Mouse (Mus musculus): ENCODE results near the gene Mcrs1. TPM values are rescaled to one million over a fixed set of nuclear protein-coding genes. Genes with fewer than 3 reads are reported as not detected.

The Mcrs1 gene
- polyA plus RNA-seq, 1 experiment from 2014 or later: 180 TPM

GRCm38 (mm10) chr15:99242045-99242444, 9.7 kb downstream of the Mcrs1 start:
- Histone ChIP-seq H3K27me3 (ENCODE audit: low read depth, poor library complexity, severe bottlenecking) (no peaks in the 10 kb centered on the region), H3K4me3 (no peak overlapping the region), H3K4me1 (peaks cover 10% of the 10 kb centered on the region), H3K27ac (0 out of 2 replicates have a peak overlapping the region, but pooled peaks have one; percentile 10), H3K36me3 (peaks cover 70% of the 10 kb centered on the region), H3K9me3 (replicated peaks) (no peaks in the 10 kb centered on the region)
- no peak for DNase-seq (ENCODE audit: low spot score)
- 89% methylated on average over 10 of the region's 10 CpGs for WGBS

DNA sequence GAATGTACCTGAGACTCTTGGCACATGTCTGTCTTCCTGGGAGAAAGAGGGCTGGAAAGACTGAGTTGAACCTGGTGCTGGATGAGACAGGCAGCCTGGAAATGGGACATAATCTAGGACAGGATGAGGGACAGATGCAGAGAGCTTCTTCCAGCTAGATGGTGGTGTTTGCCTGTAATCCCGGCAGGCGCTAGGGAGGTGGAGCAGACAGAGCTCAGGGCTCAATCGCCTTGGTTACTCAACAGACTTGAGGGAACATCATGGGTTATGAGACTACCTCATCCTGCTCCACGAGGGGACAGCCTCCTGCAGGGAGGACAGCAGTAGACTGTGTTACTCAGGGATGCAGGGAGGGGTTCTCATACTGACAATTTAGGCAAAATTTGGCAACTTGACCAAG, 10.5 kb downstream of the Mcrs1 start:
- WGBS: 77% methylated on average over 4 of the region's 4 CpGs
- Histone ChIP-seq H3K4me1 (peaks cover 10% of the 10 kb centered on the region), H3K9me3 (replicated peaks) (no peaks in the 10 kb centered on the region), H3K36me3 (peaks cover 62% of the 10 kb centered on the region), H3K27ac (no peak overlapping the region), H3K4me3 (no peak overlapping the region), H3K27me3 (ENCODE audit: low read depth, poor library complexity, severe bottlenecking) (no peaks in the 10 kb centered on the region)
- no peak for DNase-seq (ENCODE audit: low spot score)

DNA sequence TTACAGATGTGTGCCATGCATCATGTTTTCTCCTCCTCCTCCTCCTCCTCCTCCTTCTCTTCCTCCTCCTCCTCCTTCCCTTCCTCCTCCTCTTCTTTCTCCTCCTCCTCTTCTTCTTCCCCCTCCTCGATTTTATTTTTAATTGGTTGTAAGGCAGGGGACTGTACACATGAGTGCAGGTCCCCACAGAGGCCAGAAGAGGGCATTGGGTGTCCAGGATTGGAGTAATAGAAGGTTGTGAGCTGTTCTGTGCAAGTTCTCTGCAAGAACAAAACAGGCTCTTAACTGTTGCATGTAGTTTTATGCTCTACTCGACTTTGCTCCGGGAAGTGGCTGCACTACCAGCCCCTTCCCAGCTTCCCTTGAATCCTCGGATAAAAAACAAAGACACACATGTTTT, 11.6 kb downstream of the Mcrs1 start:
- Histone ChIP-seq H3K4me3 (no peak overlapping the region), H3K36me3 (peaks cover 50% of the 10 kb centered on the region), H3K4me1 (peaks cover 10% of the 10 kb centered on the region), H3K9me3 (replicated peaks) (no peaks in the 10 kb centered on the region), H3K27me3 (ENCODE audit: low read depth, poor library complexity, severe bottlenecking) (no peaks in the 10 kb centered on the region), H3K27ac (no peak overlapping the region)
- DNase-seq (ENCODE audit: low spot score): no peak
- WGBS: 72% methylated on average over 4 of the region's 4 CpGs

DNA sequence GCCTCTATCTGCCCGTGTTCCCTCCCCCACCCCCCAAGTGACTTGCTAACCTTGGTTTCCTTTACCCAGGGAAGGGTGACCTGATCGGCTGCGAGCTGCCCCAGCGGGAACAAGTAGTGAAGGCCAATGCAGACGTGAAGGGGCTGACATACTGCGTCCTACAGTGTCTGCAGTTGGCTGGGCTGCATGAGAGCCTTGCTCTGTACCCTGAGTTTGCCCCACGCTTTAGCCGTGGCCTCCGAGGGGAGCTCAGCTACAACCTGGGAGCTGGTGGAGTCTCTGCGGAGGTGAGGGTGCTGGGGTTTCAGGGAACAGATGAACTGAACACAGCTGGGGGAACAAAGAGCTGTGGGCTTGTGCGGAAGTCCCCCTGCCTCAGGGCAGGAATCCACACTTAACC, 13.8 kb downstream of the Mcrs1 start:
- Histone ChIP-seq H3K27ac (peak overlapping the region; percentile 65), H3K27me3 (ENCODE audit: low read depth, poor library complexity, severe bottlenecking) (peaks cover 20% of the 10 kb centered on the region), H3K4me3 (no peak overlapping the region), H3K9me3 (replicated peaks) (no peaks in the 10 kb centered on the region), H3K36me3 (peaks cover 29% of the 10 kb centered on the region), H3K4me1 (peaks cover 21% of the 10 kb centered on the region)
- no peak for DNase-seq (ENCODE audit: low spot score)
- 61% methylated on average over 11 of the region's 11 CpGs for WGBS

- Histone ChIP-seq H3K9me3 (replicated peaks) (no peaks in the 10 kb centered on the region), H3K27me3 (ENCODE audit: low read depth, poor library complexity, severe bottlenecking) (peaks cover 55% of the 10 kb centered on the region), H3K36me3 (no peaks in the 10 kb centered on the region), H3K27ac (no peak overlapping the region), H3K4me1 (peaks cover 17% of the 10 kb centered on the region), H3K4me3 (no peak overlapping the region)
- 61% methylated on average over 12 of the region's 12 CpGs for WGBS
- DNase-seq (ENCODE audit: low spot score): no peak
Observed at GRCm38 (mm10) chr15:99234326-99235010, 17.3 kb downstream of the Mcrs1 start.

DNA sequence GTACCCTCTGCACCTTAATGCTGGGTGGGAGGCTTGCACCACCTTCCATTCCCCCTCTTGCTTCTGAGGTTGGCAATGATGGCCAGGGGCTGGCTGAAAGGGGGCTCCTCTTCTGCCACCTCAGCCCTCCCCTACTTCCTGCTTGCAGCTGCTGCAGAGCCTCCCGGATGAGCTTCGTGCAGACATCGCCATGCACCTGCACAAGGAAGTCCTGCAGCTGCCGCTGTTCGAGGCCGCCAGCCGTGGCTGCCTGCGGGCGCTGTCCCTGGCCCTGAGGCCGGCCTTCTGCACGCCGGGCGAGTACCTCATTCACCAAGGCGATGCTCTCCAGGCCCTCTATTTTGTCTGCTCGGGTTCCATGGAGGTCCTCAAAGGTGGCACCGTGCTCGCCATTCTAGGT, 18.0 kb downstream of the Mcrs1 start:
- no peaks in the 10 kb centered on the region for H3K9me3 ChIP-seq (replicated peaks)
- 71% methylated on average over 17 of the region's 17 CpGs for WGBS
- no peak overlapping the region for H3K4me3 ChIP-seq
- 0 out of 2 replicates have a peak overlapping the region, but pooled peaks have one; percentile 26 for H3K27ac ChIP-seq
- no peaks in the 10 kb centered on the region for H3K36me3 ChIP-seq
- peaks cover 22% of the 10 kb centered on the region for H3K4me1 ChIP-seq
- DNase-seq (ENCODE audit: low spot score): no peak
- peaks cover 63% of the 10 kb centered on the region for H3K27me3 ChIP-seq (ENCODE audit: low read depth, poor library complexity, severe bottlenecking)

- DNase-seq (ENCODE audit: low spot score): no peak
- WGBS: 77% methylated on average over 10 of the region's 10 CpGs
- Histone ChIP-seq H3K9me3 (replicated peaks) (no peaks in the 10 kb centered on the region), H3K27me3 (ENCODE audit: low read depth, poor library complexity, severe bottlenecking) (peaks cover 80% of the 10 kb centered on the region), H3K4me3 (no peak overlapping the region), H3K36me3 (no peaks in the 10 kb centered on the region), H3K27ac (no peak overlapping the region), H3K4me1 (peaks cover 18% of the 10 kb centered on the region)
Observed at GRCm38 (mm10) chr15:99231998-99232397, 19.8 kb downstream of the Mcrs1 start.

DNA sequence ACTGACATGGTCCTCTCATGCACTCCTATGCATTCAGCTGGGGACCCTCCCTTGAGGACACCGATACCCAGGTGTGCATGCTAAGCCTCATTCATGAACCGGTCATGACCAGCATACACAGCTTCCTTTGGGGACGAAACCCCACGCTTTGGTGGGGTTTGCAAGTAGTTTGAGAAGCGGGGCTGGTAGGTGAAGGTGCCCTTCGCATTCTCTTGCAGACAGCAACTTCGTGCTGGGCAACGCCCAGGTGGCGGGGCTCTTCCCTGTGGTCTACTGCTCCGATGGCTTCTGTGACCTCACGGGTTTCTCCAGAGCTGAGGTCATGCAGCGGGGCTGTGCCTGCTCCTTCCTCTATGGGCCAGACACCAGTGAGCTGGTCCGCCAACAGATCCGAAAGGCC, 25.7 kb downstream of the Mcrs1 start:
- Histone ChIP-seq H3K27ac (no peak overlapping the region), H3K4me3 (no peak overlapping the region), H3K36me3 (no peaks in the 10 kb centered on the region), H3K9me3 (replicated peaks) (no peaks in the 10 kb centered on the region), H3K4me1 (peaks cover 54% of the 10 kb centered on the region), H3K27me3 (ENCODE audit: low read depth, poor library complexity, severe bottlenecking) (peaks cover 100% of the 10 kb centered on the region)
- DNase-seq (ENCODE audit: low spot score): no peak
- 17% methylated on average over 14 of the region's 14 CpGs for WGBS

DNA sequence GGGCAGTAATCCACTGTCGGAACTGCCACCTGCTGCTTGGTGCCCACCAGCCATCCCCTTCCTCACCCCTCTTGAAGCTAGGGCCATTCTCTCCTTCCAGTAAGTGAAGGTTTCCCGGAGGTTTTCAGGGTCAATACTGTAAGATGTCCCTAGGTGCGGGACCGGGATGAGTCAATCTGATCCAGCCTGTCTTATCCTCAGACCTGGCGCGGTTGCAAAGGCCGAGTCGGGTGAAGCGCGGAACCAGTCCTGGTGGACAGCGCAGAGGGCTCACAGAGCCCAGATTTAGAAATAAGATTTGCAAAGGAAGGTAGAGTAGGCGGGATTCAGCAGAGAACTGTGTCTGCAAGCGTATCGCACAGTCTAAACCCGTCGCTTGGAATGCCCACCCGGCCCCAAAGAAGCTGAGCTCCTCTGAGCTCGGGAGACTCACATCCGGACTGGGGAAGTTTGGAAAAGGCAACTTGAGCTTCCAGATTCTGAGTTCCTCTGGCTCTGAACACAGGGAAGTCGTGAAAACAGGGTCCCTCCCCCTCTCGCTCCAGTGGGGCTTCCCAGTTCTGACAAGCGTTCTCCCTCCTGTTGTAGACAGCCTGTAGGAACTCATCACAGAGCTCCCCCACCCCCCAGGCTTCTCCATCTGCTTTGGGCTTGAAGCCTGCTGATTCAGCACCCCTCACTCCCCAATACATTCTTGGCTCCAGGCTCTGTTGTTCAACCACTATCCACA, 26.5 kb downstream of the Mcrs1 start:
- peaks cover 99% of the 10 kb centered on the region for H3K27me3 ChIP-seq (ENCODE audit: low read depth, poor library complexity, severe bottlenecking)
- no peaks in the 10 kb centered on the region for H3K36me3 ChIP-seq
- H3K4me1 ChIP-seq: peaks cover 57% of the 10 kb centered on the region
- peak overlapping the region; percentile 47 for H3K4me3 ChIP-seq
- DNase-seq (ENCODE audit: low spot score): peak; percentile 52
- H3K27ac ChIP-seq: peak overlapping the region; percentile 50; the same call in 1 of the 2 replicates
- H3K9me3 ChIP-seq (replicated peaks): no peaks in the 10 kb centered on the region
- 2% methylated on average over 22 of the region's 22 CpGs for WGBS

- WGBS: 2% methylated on average over 54 of the region's 66 CpGs
- peaks cover 60% of the 10 kb centered on the region for H3K4me1 ChIP-seq
- no peak for DNase-seq (ENCODE audit: low spot score)
Observed at GRCm38 (mm10) chr15:99224208-99224911, 27.4 kb downstream of the Mcrs1 start, which contains the start of gene Kcnh3. Gene Kcnh3 (plus strand): TSS chr15:99224861.

GRCm38 (mm10) chr15:99223585-99224207, 28.1 kb downstream of the Mcrs1 start:
- Histone ChIP-seq H3K27ac (no peak overlapping the region), H3K4me1 (peaks cover 59% of the 10 kb centered on the region), H3K27me3 (ENCODE audit: low read depth, poor library complexity, severe bottlenecking) (peaks cover 94% of the 10 kb centered on the region), H3K36me3 (no peaks in the 10 kb centered on the region), H3K4me3 (peak overlapping the region; percentile 47), H3K9me3 (replicated peaks) (no peaks in the 10 kb centered on the region)
- peak; percentile 71 for DNase-seq (ENCODE audit: low spot score)
- WGBS: 1% methylated on average over 46 of the region's 46 CpGs

More at GRCm38 (mm10) chr15:99224208-99224911, 27.4 kb downstream of the Mcrs1 start, which contains the start of gene Kcnh3:
- H3K27ac ChIP-seq: peak within 1 kb of the TSS; percentile 50; the same call in 1 of the 2 replicates
- H3K36me3 ChIP-seq: no peaks in the 10 kb centered on the region
- H3K27me3 ChIP-seq (ENCODE audit: low read depth, poor library complexity, severe bottlenecking): peaks cover 99% of the 10 kb centered on the region
- H3K4me3 ChIP-seq: peak within 1 kb of the TSS; percentile 47
- no peaks in the 10 kb centered on the region for H3K9me3 ChIP-seq (replicated peaks)

DNA sequence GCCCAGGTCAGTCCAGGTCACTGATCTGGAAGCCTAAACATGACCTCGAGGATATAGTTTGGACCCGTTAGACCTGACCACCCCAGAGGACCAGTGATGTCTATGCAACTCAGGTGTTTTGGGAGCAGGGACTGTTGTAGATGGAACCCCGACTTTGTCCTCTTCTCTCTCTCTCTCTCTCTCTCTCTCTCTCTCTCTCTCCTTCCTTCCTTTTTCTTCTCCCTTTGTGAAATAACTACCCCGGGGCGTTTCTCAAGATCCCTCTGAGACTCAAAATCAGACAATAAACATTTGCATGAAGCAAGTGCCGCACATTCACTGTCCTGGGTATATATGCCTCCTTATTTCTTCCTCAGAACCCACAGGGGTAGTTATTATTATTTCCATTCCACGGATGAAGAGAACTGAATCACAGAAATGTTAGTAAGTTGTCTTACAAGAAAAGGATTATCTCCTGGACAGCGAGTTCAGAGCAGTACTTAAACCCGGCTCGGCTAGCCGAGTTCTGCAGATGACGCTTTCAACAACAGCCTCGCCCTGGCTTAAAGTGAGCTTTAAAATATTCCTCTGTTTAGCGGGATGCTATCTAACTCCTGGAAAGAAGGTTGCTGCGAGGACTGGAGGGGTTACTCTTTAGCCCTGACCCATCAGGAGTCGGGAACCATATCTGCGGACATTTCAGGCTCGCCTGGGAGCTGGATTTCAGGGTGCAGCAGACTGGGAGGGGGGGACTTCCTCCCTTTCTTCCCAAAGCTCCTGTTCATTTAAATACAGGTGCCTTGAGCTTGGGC, 28.8 kb downstream of the Mcrs1 start:
- H3K27ac ChIP-seq: no peak overlapping the region
- WGBS: 8% methylated on average over 18 of the region's 18 CpGs

More for the DNA sequence above, 28.8 kb downstream of the Mcrs1 start:
- H3K27me3 ChIP-seq (ENCODE audit: low read depth, poor library complexity, severe bottlenecking): peaks cover 87% of the 10 kb centered on the region
- H3K9me3 ChIP-seq (replicated peaks): no peaks in the 10 kb centered on the region
- DNase-seq (ENCODE audit: low spot score): no peak
- no peaks in the 10 kb centered on the region for H3K36me3 ChIP-seq
- H3K4me1 ChIP-seq: peaks cover 59% of the 10 kb centered on the region
- H3K4me3 ChIP-seq: peak overlapping the region; percentile 47

Measured in limb, embryonic 10.5 days (tissue).